Mouse (Mus musculus): ENCODE data around the gene Gm4141. TPM values are rescaled to one million over a fixed set of nuclear protein-coding genes. Genes with fewer than 3 reads are reported as not detected.
"Not testable (repeated sequence)": the region's sequence is repeated elsewhere in the genome, so short reads cannot be mapped to it uniquely, and the experiment has no call there.

The Gm4141 gene
- polyA plus RNA-seq (2016; fragmentation: Nextera tagmentation; extraction: Ambion mirVana), result not detected in 2 replicates

- WGBS, result no CpG with 5 or more reads among the region's 3 CpGs
Measured at GRCm38 (mm10) chr7:20576141-20576540, at the start of gene Gm4141. Gene Gm4141, minus strand, starts transcription at chr7:20576241.

GRCm38 (mm10) chr7:20598921-20599320 lies 22.9 kb upstream of the Gm4141 start, which contains the start of gene Gm4513:
Gene Gm4513, minus strand, starts transcription at chr7:20599021.
- not testable (repeated sequence) for H3K36me3 ChIP-seq; H3K27me3 ChIP-seq (ENCODE audit: insufficient read depth, poor library complexity, severe bottlenecking); H3K4me1 ChIP-seq; H3K9me3 ChIP-seq; DNase-seq (ENCODE audit: low spot score); H3K27ac ChIP-seq; H3K4me3 ChIP-seq
- WGBS, result 73% methylated on average over 3 of the region's 5 CpGs

More at GRCm38 (mm10) chr7:20576141-20576540, at the start of gene Gm4141:
- not testable (repeated sequence) for H3K27ac ChIP-seq; H3K27me3 ChIP-seq (ENCODE audit: insufficient read depth, poor library complexity, severe bottlenecking); H3K4me1 ChIP-seq; DNase-seq (ENCODE audit: low spot score); H3K36me3 ChIP-seq; H3K9me3 ChIP-seq; H3K4me3 ChIP-seq

GRCm38 (mm10) chr7:20545657-20546056 lies 30.4 kb downstream of the Gm4141 start, which contains the start of gene Gm5726:
Gene Gm5726, minus strand, starts transcription at chr7:20545757.
- no CpG with 5 or more reads among the region's 1 CpGs for WGBS
- H3K4me3 ChIP-seq, H3K27ac ChIP-seq: not testable (repeated sequence)

GRCm38 (mm10) chr7:20533537-20533936 lies 42.5 kb downstream of the Gm4141 start, which contains the start of gene Vmn1r104:
Gene Vmn1r104, plus strand, starts transcription at chr7:20533837.
- not testable (repeated sequence) for H3K27ac ChIP-seq; DNase-seq (ENCODE audit: low spot score); H3K27me3 ChIP-seq (ENCODE audit: insufficient read depth, poor library complexity, severe bottlenecking); H3K4me3 ChIP-seq; H3K4me1 ChIP-seq; H3K9me3 ChIP-seq; H3K36me3 ChIP-seq
- no CpG with 5 or more reads among the region's 3 CpGs for WGBS

More at GRCm38 (mm10) chr7:20545657-20546056, 30.4 kb downstream of the Gm4141 start, which contains the start of gene Gm5726:
- H3K9me3 ChIP-seq; H3K36me3 ChIP-seq; H3K4me1 ChIP-seq; DNase-seq (ENCODE audit: low spot score); H3K27me3 ChIP-seq (ENCODE audit: insufficient read depth, poor library complexity, severe bottlenecking): not testable (repeated sequence)

Other genes with a start within 250 kb of the Gm4141 start
- not detected in 2 replicates for gene Gm4133, start 242.2 kb downstream of the Gm4141 start, polyA plus RNA-seq (2016; fragmentation: Nextera tagmentation; extraction: Ambion mirVana)
- not detected in 2 replicates for gene Gm5728, start 200.8 kb downstream of the Gm4141 start, polyA plus RNA-seq (2016; fragmentation: Nextera tagmentation; extraction: Ambion mirVana)
- gene Vmn1r100, start 158.3 kb downstream of the Gm4141 start, polyA plus RNA-seq (2016; fragmentation: Nextera tagmentation; extraction: Ambion mirVana), result not detected in 2 replicates
- not detected in 2 replicates for gene Vmn1r101, start 133.6 kb downstream of the Gm4141 start, polyA plus RNA-seq (2016; fragmentation: Nextera tagmentation; extraction: Ambion mirVana)
- gene Gm10670, start 101.3 kb downstream of the Gm4141 start, polyA plus RNA-seq (2016; fragmentation: Nextera tagmentation; extraction: Ambion mirVana), result not detected in 2 replicates
- not detected in 2 replicates for gene Vmn1r103, start 65.7 kb downstream of the Gm4141 start, polyA plus RNA-seq (2016; fragmentation: Nextera tagmentation; extraction: Ambion mirVana)
- gene Vmn1r104, start 42.4 kb downstream of the Gm4141 start, polyA plus RNA-seq (2016; fragmentation: Nextera tagmentation; extraction: Ambion mirVana), result not detected in 2 replicates
- gene Gm5726, start 30.5 kb downstream of the Gm4141 start, polyA plus RNA-seq (2016; fragmentation: Nextera tagmentation; extraction: Ambion mirVana), result not detected in 2 replicates
- gene Gm4513, start 22.8 kb upstream of the Gm4141 start, polyA plus RNA-seq (2016; fragmentation: Nextera tagmentation; extraction: Ambion mirVana), result not detected in 2 replicates
- not detected in 2 replicates for gene Vmn1r107, start 92.7 kb upstream of the Gm4141 start, polyA plus RNA-seq (2016; fragmentation: Nextera tagmentation; extraction: Ambion mirVana)
- not detected in 2 replicates for gene Vmn1r111, start 127.0 kb upstream of the Gm4141 start, polyA plus RNA-seq (2016; fragmentation: Nextera tagmentation; extraction: Ambion mirVana)
- gene Gm10668, start 154.4 kb upstream of the Gm4141 start, polyA plus RNA-seq (2016; fragmentation: Nextera tagmentation; extraction: Ambion mirVana), result not detected in 2 replicates
- gene Vmn1r112, start 194.9 kb upstream of the Gm4141 start, polyA plus RNA-seq (2016; fragmentation: Nextera tagmentation; extraction: Ambion mirVana), result not detected in 2 replicates
- not detected in 2 replicates for gene Vmn1r113, start 211.0 kb upstream of the Gm4141 start, polyA plus RNA-seq (2016; fragmentation: Nextera tagmentation; extraction: Ambion mirVana)
- gene Vmn1r114, start 235.9 kb upstream of the Gm4141 start, polyA plus RNA-seq (2016; fragmentation: Nextera tagmentation; extraction: Ambion mirVana), result not detected in 2 replicates